Mouse (Mus musculus): ENCODE measurements around the gene Rbpj. TPM values are rescaled to one million over a fixed set of nuclear protein-coding genes. Genes with fewer than 3 reads are reported as not detected.

Gene Rbpj
- polyA plus RNA-seq, 1 experiment from 2014 or later = 67.9 TPM

DNA sequence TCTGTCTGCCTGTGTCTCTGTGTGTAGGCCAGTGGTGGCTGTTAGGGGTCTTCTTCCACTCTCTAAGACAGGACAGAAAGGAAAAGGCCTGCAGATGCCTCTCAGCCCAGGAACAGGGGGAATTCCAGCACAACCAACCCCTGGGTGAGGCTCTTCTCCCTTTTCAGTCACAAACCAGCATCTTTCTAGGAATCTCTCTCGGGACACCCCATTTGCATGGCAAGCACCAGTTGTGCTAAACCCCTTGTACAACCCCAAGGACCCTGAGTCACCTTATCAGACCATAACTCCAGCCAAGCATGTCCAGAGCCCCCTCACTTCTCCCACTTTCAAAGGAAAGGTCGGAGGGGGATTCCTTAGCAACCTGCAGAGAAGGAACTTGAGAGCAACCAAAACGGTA lies 13.0 kb upstream of the Rbpj start:
- ATAC-seq (ENCODE audit: low FRiP score) = no peak
- no peak overlapping the region for H3K4me3 ChIP-seq (replicated peaks)
- no peaks in the 10 kb centered on the region for H3K4me1 ChIP-seq
- no peaks in the 10 kb centered on the region for H3K36me3 ChIP-seq (replicated peaks)
- H3K27ac ChIP-seq = no peak overlapping the region
- H3K27me3 ChIP-seq = no peaks in the 10 kb centered on the region
- WGBS = 87% methylated on average over 3 of the region's 3 CpGs
- no peak overlapping the region for H3K4me2 ChIP-seq
- H3K9me3 ChIP-seq = no peaks in the 10 kb centered on the region
- H3K9ac ChIP-seq = no peak overlapping the region

DNA sequence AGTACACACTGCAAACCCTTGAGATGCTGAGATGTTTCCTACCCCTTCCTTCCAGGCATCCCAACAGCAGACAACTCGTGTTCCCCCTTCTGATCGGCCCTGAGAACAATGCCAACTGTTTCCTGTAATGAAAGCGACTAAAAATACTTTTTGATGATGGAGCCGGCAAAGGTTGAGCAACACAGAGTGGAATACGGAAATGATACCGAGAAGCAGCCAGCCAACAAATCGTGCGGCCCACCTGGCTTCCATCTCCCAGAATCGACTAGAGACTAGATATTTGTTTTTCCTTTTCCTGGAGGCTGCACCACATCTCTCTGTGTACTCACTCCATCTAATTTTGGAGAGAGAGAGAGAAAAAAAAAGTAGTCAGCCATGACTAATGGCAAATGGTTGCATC lies 11.2 kb upstream of the Rbpj start:
- Histone ChIP-seq H3K27me3 (no peaks in the 10 kb centered on the region), H3K4me3 (replicated peaks) (no peak overlapping the region), H3K9me3 (no peaks in the 10 kb centered on the region), H3K4me2 (no peak overlapping the region), H3K4me1 (no peaks in the 10 kb centered on the region), H3K9ac (no peak overlapping the region), H3K36me3 (replicated peaks) (no peaks in the 10 kb centered on the region), H3K27ac (no peak overlapping the region)
- ATAC-seq (ENCODE audit: low FRiP score) = no peak
- 92% methylated on average over 9 of the region's 9 CpGs for WGBS

DNA sequence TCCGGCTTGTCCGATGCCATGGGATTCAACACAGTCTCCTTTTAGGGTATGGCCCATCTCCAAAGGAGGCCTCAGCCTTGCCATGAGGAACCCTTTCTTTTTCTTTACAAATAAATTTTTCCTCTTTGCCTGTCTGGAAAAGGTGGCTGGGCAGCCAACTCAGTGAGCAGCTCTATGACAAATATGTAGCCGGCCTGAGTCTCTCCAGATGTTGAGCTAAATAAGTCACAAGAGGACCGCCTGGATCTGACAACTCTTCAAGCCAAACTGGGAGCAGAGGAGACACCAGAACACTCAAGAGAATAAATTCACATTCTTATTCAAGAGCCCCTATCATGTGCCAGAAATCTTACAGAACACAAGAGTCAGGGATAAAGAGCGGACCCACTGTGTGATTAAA lies 10.5 kb upstream of the Rbpj start:
- H3K4me1 ChIP-seq = no peaks in the 10 kb centered on the region
- no peak overlapping the region for H3K4me2 ChIP-seq
- H3K36me3 ChIP-seq (replicated peaks) = no peaks in the 10 kb centered on the region
- ATAC-seq (ENCODE audit: low FRiP score) = no peak
- H3K4me3 ChIP-seq (replicated peaks) = no peak overlapping the region
- no peak overlapping the region for H3K9ac ChIP-seq
- H3K27me3 ChIP-seq = no peaks in the 10 kb centered on the region
- 94% methylated on average over 5 of the region's 5 CpGs for WGBS
- H3K27ac ChIP-seq = no peak overlapping the region
- no peaks in the 10 kb centered on the region for H3K9me3 ChIP-seq

DNA sequence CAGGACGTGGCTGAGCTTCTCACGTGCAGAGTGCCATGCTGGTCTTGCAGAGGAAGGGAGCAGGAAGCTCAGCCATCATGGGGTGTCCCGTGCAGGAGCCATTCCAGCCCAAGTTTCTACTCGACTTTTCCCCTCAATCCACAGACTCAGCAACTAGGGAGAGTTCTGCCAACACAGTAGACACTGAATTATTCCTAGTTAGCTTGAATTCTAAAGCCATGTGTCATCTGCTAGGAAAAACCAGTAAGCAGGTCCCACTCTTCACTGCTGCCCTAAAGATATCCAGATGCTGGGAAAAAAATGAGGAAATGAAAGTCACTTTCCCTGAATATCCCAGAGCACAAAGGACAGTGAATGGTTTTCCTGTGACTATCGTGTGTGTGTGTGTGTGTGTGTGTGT lies 5.8 kb upstream of the Rbpj start:
- Histone ChIP-seq H3K27me3 (no peaks in the 10 kb centered on the region), H3K27ac (no peak overlapping the region), H3K4me2 (no peak overlapping the region), H3K4me3 (replicated peaks) (no peak overlapping the region), H3K9ac (no peak overlapping the region), H3K4me1 (no peaks in the 10 kb centered on the region), H3K36me3 (replicated peaks) (no peaks in the 10 kb centered on the region), H3K9me3 (no peaks in the 10 kb centered on the region)
- no peak for ATAC-seq (ENCODE audit: low FRiP score)
- WGBS = 82% methylated on average over 5 of the region's 5 CpGs

DNA sequence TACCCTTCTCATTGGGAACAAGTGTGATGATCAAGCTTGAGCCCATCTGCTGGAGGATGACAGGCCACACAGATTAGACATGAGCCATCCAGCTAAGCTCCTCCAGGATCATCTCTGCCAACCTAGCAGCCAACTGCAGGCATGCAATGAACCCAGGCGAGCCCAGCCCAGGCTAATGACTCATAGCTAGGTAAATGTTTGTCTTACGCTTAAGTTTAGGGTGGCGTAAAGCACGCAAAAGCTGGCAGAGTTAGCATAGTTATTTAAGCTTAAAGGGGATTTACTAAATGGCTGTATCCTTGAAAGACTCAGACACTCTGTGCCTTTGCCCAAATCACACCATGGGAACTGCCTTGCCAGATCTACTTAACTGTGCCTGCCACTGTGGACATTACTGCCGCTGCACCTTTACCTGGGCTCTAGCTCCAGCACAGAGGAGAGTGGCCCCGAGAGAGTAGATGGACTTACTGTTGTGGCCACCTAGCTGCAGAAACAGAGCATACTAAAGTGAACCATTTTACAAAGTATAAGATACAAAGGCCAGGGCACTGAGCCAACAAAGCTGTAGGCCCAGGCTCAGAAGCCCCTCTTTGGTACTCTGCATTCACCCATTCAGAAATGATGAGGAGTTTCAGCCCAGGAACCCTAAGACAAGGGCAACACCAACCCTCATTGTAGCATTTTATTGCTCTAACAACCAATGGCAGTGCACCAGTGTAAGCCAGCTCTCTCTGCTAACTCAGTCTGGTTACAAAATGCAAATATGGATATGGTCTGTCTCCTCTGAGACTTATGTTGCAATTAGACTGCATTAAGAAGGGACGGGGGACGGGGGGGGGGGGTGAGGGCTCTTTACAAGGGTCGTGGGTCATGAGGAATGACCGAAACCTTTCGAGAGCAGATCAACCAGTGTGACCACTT lies 2.6 kb upstream of the Rbpj start:
- WGBS = 88% methylated on average over 11 of the region's 11 CpGs

DNA sequence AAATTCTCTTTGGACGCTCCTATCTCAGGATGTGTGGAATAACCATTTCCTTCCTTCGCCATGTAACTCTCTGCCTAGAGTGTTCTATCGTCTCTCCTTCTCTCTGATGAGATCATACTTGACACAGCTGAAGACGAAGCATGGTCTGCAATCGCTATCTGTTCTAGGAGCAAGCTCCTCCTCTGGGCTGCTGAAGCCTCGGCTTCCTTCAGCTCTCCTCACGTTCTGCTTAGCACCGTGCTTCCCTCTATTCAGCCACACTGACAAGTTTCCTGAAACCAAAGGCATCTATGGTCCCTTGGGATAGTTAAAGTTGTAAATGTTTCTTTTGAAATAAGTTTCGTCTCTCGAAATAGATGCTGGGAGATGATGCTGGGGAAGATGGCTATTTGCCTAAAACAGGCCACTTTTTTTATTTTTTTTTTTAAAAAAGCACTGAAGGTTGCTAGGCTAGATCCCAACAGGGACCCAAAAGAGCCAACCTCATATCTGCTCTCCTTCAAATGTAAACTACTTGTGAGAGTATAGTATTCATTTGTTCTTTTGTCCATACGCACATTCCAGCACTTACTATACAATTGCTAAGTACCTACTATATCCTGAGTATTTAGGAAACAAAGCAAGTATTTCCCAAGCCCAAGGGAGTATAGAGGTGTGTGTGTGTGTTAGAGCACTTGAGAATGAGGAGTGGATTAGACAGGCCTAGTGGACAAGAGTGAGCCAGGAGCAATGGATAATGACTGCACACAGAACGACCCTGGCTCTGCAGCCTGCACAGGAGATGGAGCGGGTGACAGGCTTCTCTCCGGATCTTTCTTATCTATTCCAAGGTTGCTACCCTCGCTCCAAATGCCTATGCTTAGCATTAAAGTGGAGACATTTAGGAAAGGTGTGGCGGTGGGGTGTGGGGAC lies 726 bp downstream of the Rbpj start:
- 80% methylated on average over 16 of the region's 16 CpGs for WGBS
- no peak overlapping the region for H3K4me3 ChIP-seq (replicated peaks)
- no peak for ATAC-seq (ENCODE audit: low FRiP score)
- no peak overlapping the region for H3K27ac ChIP-seq
- no peak overlapping the region for H3K9ac ChIP-seq
- H3K36me3 ChIP-seq (replicated peaks) = no peaks in the 10 kb centered on the region
- H3K9me3 ChIP-seq = no peaks in the 10 kb centered on the region
- H3K4me1 ChIP-seq = peaks cover 6% of the 10 kb centered on the region; the same call in 1 of the 2 replicates
- H3K27me3 ChIP-seq = no peaks in the 10 kb centered on the region; the same call in 1 of the 2 replicates
- H3K4me2 ChIP-seq = no peak overlapping the region

More for the DNA sequence above, 2.6 kb upstream of the Rbpj start:
- no peak overlapping the region for H3K9ac ChIP-seq
- no peak overlapping the region for H3K27ac ChIP-seq
- H3K36me3 ChIP-seq (replicated peaks) = no peaks in the 10 kb centered on the region
- no peak overlapping the region for H3K4me2 ChIP-seq
- no peak overlapping the region for H3K4me3 ChIP-seq (replicated peaks)
- H3K9me3 ChIP-seq = no peaks in the 10 kb centered on the region
- no peaks in the 10 kb centered on the region; the same call in 1 of the 2 replicates for H3K27me3 ChIP-seq
- H3K4me1 ChIP-seq = no peaks in the 10 kb centered on the region
- no peak for ATAC-seq (ENCODE audit: low FRiP score)

DNA sequence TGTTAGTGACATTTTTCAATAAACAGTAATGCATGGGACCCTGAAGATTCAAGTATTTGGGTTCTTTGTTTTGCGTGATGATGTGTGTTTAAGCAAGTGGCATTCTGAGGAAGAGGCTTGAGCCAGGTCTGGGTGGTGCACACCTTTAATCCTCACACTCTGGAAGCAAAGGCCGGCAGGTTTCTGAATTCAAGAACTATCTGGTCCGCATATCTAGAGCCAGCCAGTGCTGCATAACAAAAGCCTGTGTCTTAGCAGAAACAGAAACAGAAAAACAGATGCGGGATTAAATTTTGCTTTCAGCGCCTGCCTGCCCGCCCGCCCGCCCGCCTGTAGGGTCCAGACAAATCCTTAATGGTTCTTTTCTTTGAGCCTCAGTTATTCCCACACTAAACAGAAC lies 1.6 kb downstream of the Rbpj start:
- H3K27ac ChIP-seq = no peak overlapping the region
- H3K4me1 ChIP-seq = peaks cover 6% of the 10 kb centered on the region; the same call in 1 of the 2 replicates
- H3K36me3 ChIP-seq (replicated peaks) = no peaks in the 10 kb centered on the region
- no peaks in the 10 kb centered on the region; the same call in 1 of the 2 replicates for H3K27me3 ChIP-seq
- no peak overlapping the region for H3K4me3 ChIP-seq (replicated peaks)
- ATAC-seq (ENCODE audit: low FRiP score) = no peak
- no peak overlapping the region for H3K9ac ChIP-seq
- WGBS = 59% methylated on average over 9 of the region's 9 CpGs
- H3K4me2 ChIP-seq = no peak overlapping the region
- H3K9me3 ChIP-seq = no peaks in the 10 kb centered on the region

DNA sequence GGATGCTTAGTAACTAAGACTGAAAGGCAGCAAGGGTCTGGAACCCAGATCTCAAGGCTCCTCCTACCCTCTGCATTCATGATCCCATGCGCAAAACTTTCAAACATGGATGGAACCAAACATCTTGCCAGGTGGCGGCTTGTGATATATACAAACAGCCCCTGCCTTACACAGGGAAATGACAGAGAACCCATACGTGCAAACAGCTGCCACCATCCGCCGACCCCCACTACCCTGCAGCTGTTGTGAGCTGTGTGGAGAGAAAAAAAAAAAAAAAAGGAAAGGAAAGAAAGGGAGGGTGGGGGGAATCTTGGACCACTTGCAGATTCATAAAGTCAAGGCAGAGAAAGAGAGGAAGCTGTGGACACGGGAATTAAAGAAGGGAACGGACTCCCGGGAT lies 2.4 kb downstream of the Rbpj start:
- Histone ChIP-seq H3K4me3 (replicated peaks) (no peak overlapping the region), H3K36me3 (replicated peaks) (no peaks in the 10 kb centered on the region), H3K4me2 (no peak overlapping the region), H3K4me1 (peaks cover 6% of the 10 kb centered on the region; the same call in 1 of the 2 replicates), H3K9me3 (no peaks in the 10 kb centered on the region), H3K27me3 (no peaks in the 10 kb centered on the region; the same call in 1 of the 2 replicates), H3K9ac (no peak overlapping the region), H3K27ac (no peak overlapping the region)
- ATAC-seq (ENCODE audit: low FRiP score) = 0 out of 2 replicates have a peak, but pooled peaks have one; percentile 33
- 58% methylated on average over 8 of the region's 8 CpGs for WGBS

DNA sequence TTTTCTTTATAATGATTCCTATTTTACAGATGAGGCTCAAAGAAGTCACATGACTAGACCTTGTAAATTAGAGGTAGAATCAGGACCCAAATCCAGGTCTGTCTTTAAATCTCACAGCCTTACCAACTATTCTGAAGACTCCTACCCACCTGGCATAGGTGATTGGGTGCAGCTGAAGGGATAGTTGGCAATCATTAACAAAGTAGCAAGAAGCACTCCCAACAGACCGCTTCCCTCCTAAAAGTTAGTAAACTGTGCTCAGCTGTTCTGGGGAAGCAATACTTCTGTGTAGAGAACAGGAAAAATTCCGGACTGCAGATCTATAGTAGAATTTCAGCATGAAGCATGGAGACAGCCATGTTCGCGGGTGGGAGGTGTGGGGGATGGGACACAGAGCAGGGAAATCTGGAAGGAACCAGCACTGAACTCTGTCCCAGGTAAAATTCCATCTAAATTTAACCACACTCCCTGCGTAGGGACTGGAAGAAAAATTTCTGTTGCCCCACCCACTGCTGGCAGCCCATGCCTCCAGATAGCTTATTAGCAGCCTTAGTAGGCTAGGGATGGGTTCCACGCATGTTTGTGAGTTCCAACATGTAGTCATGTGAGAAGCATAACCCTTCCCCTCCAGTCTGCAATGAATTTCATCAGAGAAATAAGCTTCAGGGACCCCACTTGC lies 3.3 kb downstream of the Rbpj start:
- no peak for ATAC-seq (ENCODE audit: low FRiP score)
- 81% methylated on average over 6 of the region's 6 CpGs for WGBS

DNA sequence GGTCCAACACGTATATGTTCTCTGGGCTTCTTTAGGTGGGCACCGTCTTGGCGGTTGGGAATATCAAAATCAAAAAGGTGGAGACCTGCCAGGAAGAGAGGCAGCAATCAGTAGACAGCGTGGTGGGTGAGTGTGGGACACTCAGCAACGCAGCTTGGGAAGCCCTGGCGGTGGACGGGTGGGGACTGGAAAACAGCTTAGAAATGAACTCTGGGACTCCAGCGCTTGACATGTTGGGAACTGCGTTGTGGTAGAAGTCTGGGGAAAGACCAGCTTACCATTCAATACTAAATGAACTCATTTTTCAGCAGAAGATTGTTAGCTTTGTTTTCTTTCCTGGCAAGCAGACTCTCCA lies 3.8 kb downstream of the Rbpj start:
- Histone ChIP-seq H3K4me1 (peaks cover 6% of the 10 kb centered on the region; the same call in 1 of the 2 replicates), H3K9ac (no peak overlapping the region), H3K36me3 (replicated peaks) (no peaks in the 10 kb centered on the region), H3K27me3 (no peaks in the 10 kb centered on the region; the same call in 1 of the 2 replicates), H3K4me2 (no peak overlapping the region), H3K9me3 (no peaks in the 10 kb centered on the region), H3K27ac (no peak overlapping the region), H3K4me3 (replicated peaks) (no peak overlapping the region)
- 61% methylated on average over 9 of the region's 9 CpGs for WGBS
- no peak for ATAC-seq (ENCODE audit: low FRiP score)

More for the DNA sequence above, 3.3 kb downstream of the Rbpj start:
- Histone ChIP-seq H3K27ac (no peak overlapping the region), H3K9ac (no peak overlapping the region), H3K4me2 (no peak overlapping the region), H3K36me3 (replicated peaks) (no peaks in the 10 kb centered on the region), H3K27me3 (no peaks in the 10 kb centered on the region; the same call in 1 of the 2 replicates), H3K4me1 (peaks cover 6% of the 10 kb centered on the region; the same call in 1 of the 2 replicates), H3K9me3 (no peaks in the 10 kb centered on the region), H3K4me3 (replicated peaks) (no peak overlapping the region)

DNA sequence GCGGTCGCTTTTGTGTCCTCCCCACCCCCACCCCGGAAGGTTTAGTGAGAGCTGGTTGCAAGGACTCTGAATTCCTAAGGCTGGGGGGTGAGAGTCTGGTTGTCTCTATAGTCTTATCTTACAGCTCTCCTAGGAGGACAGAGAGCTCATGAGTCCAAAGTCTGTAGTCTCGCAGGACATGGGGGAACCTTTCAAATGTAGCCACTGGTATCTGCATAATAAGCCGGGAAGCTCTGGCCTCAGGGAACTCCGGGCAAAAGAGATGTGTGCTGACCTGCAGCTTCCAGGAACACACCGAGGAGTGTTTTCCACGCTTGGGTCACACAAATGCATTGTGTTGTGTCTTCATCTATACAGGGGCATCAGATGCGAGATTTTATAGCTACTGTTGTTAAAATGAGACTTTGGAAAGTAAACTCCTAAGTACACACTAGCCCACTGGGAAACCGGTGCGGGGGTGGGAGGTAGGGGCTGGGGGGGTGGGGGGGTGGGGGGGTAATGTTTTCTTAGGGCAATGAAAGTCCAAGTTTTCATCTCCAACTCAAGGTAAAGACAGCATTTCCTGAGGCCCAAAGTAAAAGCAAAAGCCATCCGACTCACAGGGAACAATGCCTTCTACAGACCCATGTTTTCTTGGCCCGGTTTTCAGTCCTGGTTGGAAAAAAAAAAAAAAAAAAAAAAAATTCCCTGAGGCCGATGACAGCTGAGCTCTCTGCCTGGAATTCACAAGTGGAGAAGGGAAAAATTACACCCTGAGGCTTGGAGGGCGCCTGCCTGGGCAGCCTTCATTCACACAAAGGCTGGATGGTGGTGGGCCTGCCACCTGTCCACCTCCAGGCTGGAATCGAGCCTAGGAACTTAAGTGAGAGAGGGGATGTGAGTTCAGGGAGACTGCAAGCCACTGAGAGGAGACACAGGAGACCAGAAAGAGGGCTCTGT lies 4.5 kb downstream of the Rbpj start:
- ATAC-seq (ENCODE audit: low FRiP score) = peak; percentile 51; the same call in 1 of the 2 replicates
- WGBS = 41% methylated on average over 16 of the region's 16 CpGs
- Histone ChIP-seq H3K9ac (no peak overlapping the region), H3K4me3 (replicated peaks) (no peak overlapping the region), H3K27me3 (no peaks in the 10 kb centered on the region; the same call in 1 of the 2 replicates), H3K9me3 (no peaks in the 10 kb centered on the region), H3K4me1 (peaks cover 6% of the 10 kb centered on the region; the same call in 1 of the 2 replicates), H3K4me2 (no peak overlapping the region), H3K36me3 (replicated peaks) (no peaks in the 10 kb centered on the region), H3K27ac (no peak overlapping the region)

All from forebrain, embryonic 12.5 days (tissue).